Mouse (Mus musculus) neural tube, embryonic 11.5 days (tissue): ENCODE data around the gene Nol4l. TPM values are rescaled to one million over a fixed set of nuclear protein-coding genes. Genes with fewer than 3 reads are reported as not detected.

Experiments used
- ATAC-seq: fragments of 200-750 bp; cut with Nextera tagmentation; 2 replicates; pipeline ENCODE4 v1.8.0; 2017; ENCODE audit warnings: moderate number of reproducible peaks, mild to moderate bottlenecking, moderate TSS enrichment, moderate library complexity; ENCODE audit not compliant: insufficient read depth, low FRiP score, low TSS enrichment
- DNase-seq: peaks from one replicate; pipeline ENCODE4 v3.0.0-alpha.2; 2015; ENCODE audit warnings: low spot score
- H3K27ac ChIP-seq: fragments of 300-500 bp; sonication (generic); 2 replicates; pipeline ENCODE4 v1.5.1; 2014; ENCODE audit warnings: low read depth, mild to moderate bottlenecking, low read length
- H3K27me3 ChIP-seq: fragments of 300-500 bp; sonication (generic); 2 replicates; pipeline ENCODE4 v1.6.1; 2014; ENCODE audit warnings: mild to moderate bottlenecking, low read length, mixed read lengths; ENCODE audit not compliant: control insufficient read depth, insufficient read depth
- H3K36me3 ChIP-seq: fragments of 300-500 bp; sonication (generic); 2 replicates; pipeline ENCODE4 v1.6.1; 2014; ENCODE audit warnings: mild to moderate bottlenecking, low read length, moderate library complexity, mixed read lengths; ENCODE audit not compliant: control insufficient read depth, insufficient read depth
- H3K4me1 ChIP-seq: fragments of 300-500 bp; sonication (generic); 2 replicates; pipeline ENCODE4 v1.6.1; 2014; ENCODE audit warnings: low read length, mixed read lengths; ENCODE audit not compliant: control insufficient read depth, insufficient read depth
- H3K4me2 ChIP-seq: fragments of 300-500 bp; sonication (generic); 2 replicates; pipeline ENCODE4 v1.6.1; 2014; ENCODE audit warnings: low read depth, mild to moderate bottlenecking, moderate library complexity
- H3K4me3 ChIP-seq: fragments of 300-500 bp; sonication (generic); 2 replicates; pipeline ENCODE4 v1.5.1; 2014; ENCODE audit warnings: low read depth, low read length
- H3K9ac ChIP-seq: fragments of 300-500 bp; sonication (generic); 2 replicates; pipeline ENCODE4 v1.6.1; 2014; ENCODE audit warnings: mild to moderate bottlenecking, low read length
- H3K9me3 ChIP-seq: fragments of 300-500 bp; sonication (generic); 2 replicates; pipeline ENCODE4 v1.6.1; 2016; ENCODE audit warnings: low read length; ENCODE audit not compliant: control insufficient read depth
- WGBS: fragments of 180-500 bp; shearing (Covaris S2); extraction: QIAGEN DNeasy Blood & Tissue Kit; methylation state at CpG from one replicate; pipeline ENCODE4 v1.1.7; 2014; 5-methylcytosine and 5-hydroxymethylcytosine counted together
- polyA plus RNA-seq: library from polyadenylated mRNA; unstranded; fragments of >200 nt; fragmentation: Nextera tagmentation; extraction: Ambion mirVana; gene quantifications from 2 replicates; pipeline ENCODE4 v1.2.1, GENCODE M21; 2014

The Nol4l gene
- polyA plus RNA-seq, 1 experiment from 2014 or later, result 37.5 TPM

DNA sequence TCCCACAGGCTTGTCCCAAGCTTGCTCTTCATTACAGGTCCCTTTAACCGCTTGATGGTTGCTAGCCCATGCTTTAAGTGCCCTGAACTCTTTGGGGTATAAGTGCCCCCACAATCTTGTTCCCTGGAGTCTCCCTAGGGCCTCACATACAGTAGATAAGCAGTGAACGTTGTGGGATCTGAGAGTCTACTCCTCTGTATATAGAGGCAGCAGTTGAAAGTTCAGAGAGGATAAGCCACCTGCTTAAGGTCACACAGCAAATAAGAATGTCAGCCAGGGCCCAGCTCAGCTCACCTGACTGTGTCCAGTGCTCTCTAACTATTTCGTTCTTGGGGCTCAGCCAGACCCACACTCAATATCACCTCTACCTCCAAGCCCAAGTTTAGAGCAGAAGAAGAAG lies 17.9 kb upstream of the Nol4l start:
- Histone ChIP-seq H3K27ac (no peak overlapping the region), H3K4me3 (no peak overlapping the region), H3K9me3 (no peaks in the 10 kb centered on the region), H3K4me1 (peaks cover 7% of the 10 kb centered on the region), H3K36me3 (no peaks in the 10 kb centered on the region), H3K9ac (no peak overlapping the region), H3K27me3 (no peaks in the 10 kb centered on the region), H3K4me2 (no peak overlapping the region)
- no peak for DNase-seq
- ATAC-seq, result no peak
- WGBS, result 91% methylated on average over 3 of the region's 3 CpGs

DNA sequence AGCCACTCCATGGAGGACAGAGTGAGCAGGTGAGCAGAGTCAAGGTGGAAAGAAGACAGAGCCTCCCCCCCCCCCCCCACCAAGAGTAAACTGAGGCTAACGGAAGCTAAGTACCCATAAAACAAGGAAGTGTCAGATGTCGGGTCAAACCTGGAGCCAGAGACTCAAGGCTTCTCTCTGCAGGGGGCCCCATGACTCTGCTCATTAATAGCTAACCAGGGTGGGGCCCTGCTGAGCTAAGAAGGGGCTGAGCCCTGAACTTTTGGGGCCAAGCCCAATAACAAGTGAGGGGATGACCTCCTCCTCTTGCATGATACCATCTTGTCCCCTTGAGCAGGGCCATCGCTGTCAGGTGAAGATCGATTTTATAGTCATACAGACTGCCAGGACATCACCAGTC lies 17.2 kb upstream of the Nol4l start:
- Histone ChIP-seq H3K9me3 (no peaks in the 10 kb centered on the region), H3K4me2 (no peak overlapping the region), H3K36me3 (no peaks in the 10 kb centered on the region), H3K27me3 (no peaks in the 10 kb centered on the region), H3K4me3 (no peak overlapping the region), H3K9ac (no peak overlapping the region), H3K27ac (no peak overlapping the region), H3K4me1 (peaks cover 7% of the 10 kb centered on the region)
- 60% methylated on average over 4 of the region's 4 CpGs for WGBS
- ATAC-seq (no peak), DNase-seq (no peak)

DNA sequence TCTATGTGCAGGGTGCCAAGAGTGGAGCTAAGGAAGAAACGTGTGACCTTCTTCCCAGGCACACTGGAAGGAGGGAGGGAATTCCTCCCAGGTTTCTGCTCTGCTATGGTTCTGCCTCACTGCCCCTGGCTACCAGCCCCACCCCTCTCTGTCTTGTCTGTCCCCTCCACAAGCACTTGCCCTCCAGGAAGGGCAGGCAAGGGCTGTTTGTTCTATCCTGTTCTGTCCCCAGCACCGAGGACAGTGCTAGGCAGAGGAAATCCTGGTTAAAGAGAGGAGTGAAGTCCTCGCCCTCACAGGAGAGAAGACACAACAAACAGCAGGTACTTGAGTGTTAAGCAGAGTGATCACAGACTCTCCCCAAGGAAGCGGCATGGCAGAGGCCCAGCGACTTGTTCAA lies 16.7 kb upstream of the Nol4l start:
- H3K4me1 ChIP-seq, result peaks cover 7% of the 10 kb centered on the region
- no peaks in the 10 kb centered on the region for H3K9me3 ChIP-seq
- no peaks in the 10 kb centered on the region for H3K36me3 ChIP-seq
- DNase-seq (no peak), ATAC-seq (no peak)
- H3K4me3 ChIP-seq, result no peak overlapping the region
- no peak overlapping the region for H3K9ac ChIP-seq
- H3K27me3 ChIP-seq, result no peaks in the 10 kb centered on the region
- 33% methylated on average over 5 of the region's 5 CpGs for WGBS
- H3K4me2 ChIP-seq, result no peak overlapping the region
- no peak overlapping the region for H3K27ac ChIP-seq

DNA sequence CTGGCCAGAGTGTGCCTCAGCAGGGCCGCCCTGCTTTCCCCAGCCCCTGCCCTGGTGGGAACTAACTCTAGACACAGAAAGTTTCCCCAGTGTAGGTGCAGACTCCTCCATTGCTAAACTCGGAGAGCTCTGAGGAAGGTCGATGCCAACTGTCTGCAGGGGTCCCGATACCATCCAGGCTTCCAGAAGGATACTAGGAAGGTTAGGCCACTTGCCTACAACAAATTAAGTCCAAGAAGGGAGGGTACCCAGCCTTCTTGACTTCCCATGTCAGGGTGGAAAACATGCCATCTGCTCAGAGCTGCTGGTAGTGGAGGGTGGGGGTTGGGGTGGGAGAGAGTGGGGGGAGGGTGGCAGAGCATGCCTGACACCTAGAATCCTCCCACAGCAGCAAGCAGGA lies 15.0 kb upstream of the Nol4l start:
- 63% methylated on average over 4 of the region's 4 CpGs for WGBS
- Histone ChIP-seq H3K4me2 (no peak overlapping the region), H3K4me1 (peaks cover 7% of the 10 kb centered on the region), H3K9ac (no peak overlapping the region), H3K4me3 (no peak overlapping the region), H3K27me3 (no peaks in the 10 kb centered on the region), H3K9me3 (no peaks in the 10 kb centered on the region), H3K27ac (no peak overlapping the region), H3K36me3 (no peaks in the 10 kb centered on the region)
- ATAC-seq (no peak), DNase-seq (no peak)

DNA sequence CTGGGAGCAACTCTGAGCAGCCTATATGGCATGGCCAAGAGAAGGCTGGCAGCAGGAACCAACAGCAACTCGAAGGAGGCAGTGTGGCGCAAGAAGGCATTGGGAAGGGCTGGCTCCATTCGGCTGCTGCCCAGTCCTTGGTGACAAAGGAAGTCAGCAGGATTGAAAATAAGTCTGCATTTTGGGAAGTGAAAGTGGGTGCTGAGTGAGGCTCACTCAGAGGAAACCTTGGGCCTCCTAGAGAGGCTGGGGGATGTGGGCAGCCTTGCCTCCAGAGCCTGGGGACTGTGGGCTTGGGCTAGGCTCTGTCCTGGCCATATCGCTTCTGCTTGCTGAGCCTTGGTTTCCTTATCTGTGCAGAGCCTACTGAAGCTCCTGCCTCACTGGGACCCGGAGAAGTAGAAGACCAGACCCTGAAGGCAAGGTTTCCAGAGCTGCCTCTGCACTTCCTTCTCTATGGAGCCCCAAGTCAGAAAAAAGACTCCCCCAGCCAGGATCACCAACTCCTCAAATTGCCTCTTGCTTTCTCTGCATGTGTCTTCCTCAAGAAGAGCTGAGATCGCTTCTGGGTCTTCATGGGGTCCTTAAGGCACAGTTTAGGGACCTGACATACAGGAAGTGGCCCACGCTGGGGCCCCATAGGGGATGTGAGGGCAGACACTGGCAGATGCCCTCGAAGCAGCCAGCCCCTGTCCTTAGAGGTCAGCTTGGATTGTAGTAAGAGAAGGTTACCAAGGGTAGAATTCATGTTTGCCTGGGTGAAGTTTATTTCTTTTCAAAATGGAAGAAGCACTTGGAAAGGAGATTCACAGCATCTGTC lies 14.3 kb upstream of the Nol4l start:
- DNase-seq (no peak), ATAC-seq (no peak)
- Histone ChIP-seq H3K4me1 (peaks cover 7% of the 10 kb centered on the region), H3K27me3 (no peaks in the 10 kb centered on the region), H3K27ac (no peak overlapping the region), H3K36me3 (no peaks in the 10 kb centered on the region), H3K9ac (no peak overlapping the region), H3K4me3 (no peak overlapping the region), H3K4me2 (no peak overlapping the region), H3K9me3 (no peaks in the 10 kb centered on the region)
- 82% methylated on average over 8 of the region's 8 CpGs for WGBS

DNA sequence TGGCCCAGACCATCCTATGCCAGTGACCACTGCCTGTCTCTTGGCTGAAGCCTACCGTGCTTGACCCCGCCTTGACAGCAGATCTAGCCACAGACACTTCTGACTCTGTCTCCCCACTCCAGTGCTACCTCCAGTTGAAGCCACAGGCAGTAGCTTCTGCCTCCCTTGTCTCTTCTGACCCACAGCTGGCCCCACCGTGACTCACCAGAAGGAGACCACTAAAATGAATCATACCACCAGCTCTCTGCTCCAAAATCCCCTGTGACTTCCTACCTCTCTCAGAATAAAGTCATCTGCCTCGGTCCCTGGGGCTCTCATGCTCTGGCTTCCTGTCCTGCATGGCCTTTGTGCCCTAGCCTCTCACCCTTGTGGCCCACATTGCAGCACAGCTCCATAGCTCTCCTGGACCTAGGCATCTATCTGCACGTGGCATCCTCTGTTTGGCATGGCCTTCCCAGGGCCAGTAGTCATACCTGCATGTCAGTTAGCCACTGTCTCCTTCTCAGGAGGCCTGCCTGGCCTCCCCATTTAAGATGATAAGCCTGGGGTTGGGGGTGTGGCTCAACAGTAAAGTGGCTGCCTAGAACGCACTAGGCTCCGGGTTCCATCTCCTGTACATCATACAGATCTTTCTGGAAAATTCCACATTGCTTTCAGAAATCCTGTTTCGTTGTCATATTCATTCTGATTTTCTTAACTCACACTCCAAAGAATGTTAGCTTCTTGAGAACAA lies 13.3 kb upstream of the Nol4l start:
- H3K4me3 ChIP-seq, result no peak overlapping the region
- ATAC-seq (no peak), DNase-seq (no peak)
- WGBS, result 85% methylated on average over 8 of the region's 8 CpGs
- H3K9ac ChIP-seq, result no peak overlapping the region
- H3K4me1 ChIP-seq, result peaks cover 2% of the 10 kb centered on the region
- H3K9me3 ChIP-seq, result no peaks in the 10 kb centered on the region
- H3K4me2 ChIP-seq, result no peak overlapping the region
- H3K36me3 ChIP-seq, result no peaks in the 10 kb centered on the region
- H3K27ac ChIP-seq, result no peak overlapping the region
- no peaks in the 10 kb centered on the region for H3K27me3 ChIP-seq

DNA sequence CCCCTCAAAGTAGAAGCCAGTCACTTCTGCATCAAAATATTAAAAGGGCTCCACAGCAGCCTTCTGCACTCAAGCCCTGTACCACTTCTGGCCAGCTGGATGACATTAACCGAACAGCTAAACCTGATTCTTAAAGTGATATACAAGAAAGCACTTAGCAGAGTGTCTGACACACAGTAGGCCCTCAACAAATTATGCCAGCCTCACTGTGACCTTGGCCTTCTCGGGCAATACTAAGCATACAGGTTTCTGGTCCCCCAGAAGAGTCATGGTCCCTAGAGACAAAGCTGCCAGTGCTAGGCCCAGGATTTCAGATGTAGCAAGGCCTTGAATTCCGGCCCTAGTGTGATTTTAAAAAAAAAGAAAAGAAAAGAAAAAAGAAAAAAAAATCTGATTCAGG lies 9.1 kb upstream of the Nol4l start:
- no peak overlapping the region for H3K9ac ChIP-seq
- DNase-seq, result no peak
- H3K4me1 ChIP-seq, result no peaks in the 10 kb centered on the region; the same call in 1 of the 2 replicates
- no peak overlapping the region for H3K4me2 ChIP-seq
- H3K9me3 ChIP-seq, result no peaks in the 10 kb centered on the region
- no peak overlapping the region for H3K27ac ChIP-seq
- H3K36me3 ChIP-seq, result no peaks in the 10 kb centered on the region
- no peak overlapping the region for H3K4me3 ChIP-seq
- no peak for ATAC-seq
- WGBS, result 87% methylated on average over 3 of the region's 3 CpGs
- no peaks in the 10 kb centered on the region for H3K27me3 ChIP-seq

DNA sequence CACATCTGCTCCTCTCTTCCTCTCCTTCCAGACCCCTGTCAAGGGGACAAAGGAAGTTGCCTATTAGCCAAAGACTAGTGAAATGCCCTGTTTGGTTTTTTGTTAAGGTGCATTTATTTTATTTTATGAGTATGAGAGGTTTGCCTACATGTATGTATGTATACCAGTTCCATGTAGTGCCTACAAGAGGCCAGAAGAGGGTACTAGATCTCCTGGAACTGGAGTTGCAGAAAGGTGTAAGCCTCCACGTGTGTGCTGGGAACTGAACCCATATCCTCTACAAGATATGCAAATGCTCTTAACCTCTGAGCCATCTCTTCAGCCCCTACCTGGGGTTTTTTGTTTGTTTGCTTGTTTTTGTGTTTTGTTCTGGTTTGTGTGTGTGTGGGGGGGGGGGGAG lies 4.2 kb upstream of the Nol4l start:
- no peak overlapping the region for H3K4me2 ChIP-seq
- no peaks in the 10 kb centered on the region for H3K36me3 ChIP-seq
- H3K9ac ChIP-seq, result no peak overlapping the region
- ATAC-seq (no peak), DNase-seq (no peak)
- peaks cover 9% of the 10 kb centered on the region for H3K27me3 ChIP-seq
- no peak overlapping the region for H3K4me3 ChIP-seq
- no peak overlapping the region for H3K27ac ChIP-seq
- H3K4me1 ChIP-seq, result no peaks in the 10 kb centered on the region
- H3K9me3 ChIP-seq, result no peaks in the 10 kb centered on the region
- 80% methylated on average over 1 of the region's 1 CpGs for WGBS

DNA sequence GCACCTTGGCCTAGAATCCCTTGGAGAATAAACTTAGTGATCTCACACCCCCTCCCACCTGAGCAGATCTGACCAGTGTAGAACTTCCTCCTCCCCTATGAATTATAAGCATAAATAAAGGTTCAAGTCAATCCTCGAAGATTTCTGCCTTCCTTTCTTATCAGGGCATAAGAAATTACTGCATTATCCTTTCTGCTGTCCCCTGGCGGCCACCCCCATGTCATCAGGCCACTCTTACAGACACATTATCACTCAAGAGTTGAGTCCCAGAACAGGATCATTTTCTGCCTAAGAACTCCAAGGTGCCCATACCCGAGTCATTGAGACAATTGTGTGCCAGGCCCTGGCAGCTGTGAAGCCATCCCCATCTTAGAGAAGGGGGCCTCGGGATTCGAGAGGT lies 1.2 kb upstream of the Nol4l start:
- peaks cover 24% of the 10 kb centered on the region for H3K4me1 ChIP-seq
- no peak overlapping the region for H3K27ac ChIP-seq
- no peaks in the 10 kb centered on the region for H3K36me3 ChIP-seq
- no peak overlapping the region for H3K9ac ChIP-seq
- peaks cover 19% of the 10 kb centered on the region for H3K27me3 ChIP-seq
- no peak overlapping the region for H3K4me2 ChIP-seq
- DNase-seq (no peak), ATAC-seq (no peak)
- no peak overlapping the region for H3K4me3 ChIP-seq
- 58% methylated on average over 5 of the region's 5 CpGs for WGBS
- H3K9me3 ChIP-seq, result no peaks in the 10 kb centered on the region
